Mouse (Mus musculus): ENCODE measurements around the gene Cdkl3. TPM values are rescaled to one million over a fixed set of nuclear protein-coding genes. Genes with fewer than 3 reads are reported as not detected.

The Cdkl3 gene
- polyA plus RNA-seq, 1 experiment from 2014 or later = 6.7 TPM

- H3K4me1 ChIP-seq (ENCODE audit: control insufficient read depth, insufficient read depth, low read length) = peaks cover 29% of the 10 kb centered on the region
- no peak for ATAC-seq (ENCODE audit: insufficient read depth, low FRiP score)
- H3K4me3 ChIP-seq (replicated peaks; ENCODE audit: low read length) = peak overlapping the region; percentile 63
- H3K9me3 ChIP-seq (replicated peaks; ENCODE audit: control insufficient read depth, low read length) = no peaks in the 10 kb centered on the region
- 73% methylated on average over 13 of the region's 13 CpGs for WGBS
- H3K4me2 ChIP-seq (ENCODE audit: low read depth, low read length) = peak overlapping the region; percentile 72
- H3K27me3 ChIP-seq (ENCODE audit: control insufficient read depth, insufficient read depth, low read length) = no peaks in the 10 kb centered on the region
- peak overlapping the region; percentile 82 for H3K9ac ChIP-seq (ENCODE audit: low read length)
- no peaks in the 10 kb centered on the region for H3K36me3 ChIP-seq (ENCODE audit: control insufficient read depth, insufficient read depth, low read length)
- H3K27ac ChIP-seq (ENCODE audit: low read length) = peak overlapping the region; percentile 95
These were observed 1.0 kb upstream of the Cdkl3 start for GRCm38 (mm10) chr11:52002842-52003504.

GRCm38 (mm10) chr11:52003505-52003771 is 583 bp upstream of the Cdkl3 start:
- no peaks in the 10 kb centered on the region for H3K9me3 ChIP-seq (replicated peaks; ENCODE audit: control insufficient read depth, low read length)
- peak overlapping the region; percentile 72 for H3K4me2 ChIP-seq (ENCODE audit: low read depth, low read length)
- H3K4me3 ChIP-seq (replicated peaks; ENCODE audit: low read length) = peak overlapping the region; percentile 63
- H3K27ac ChIP-seq (ENCODE audit: low read length) = peak overlapping the region; percentile 95
- no peaks in the 10 kb centered on the region for H3K27me3 ChIP-seq (ENCODE audit: control insufficient read depth, insufficient read depth, low read length)
- peaks cover 25% of the 10 kb centered on the region for H3K4me1 ChIP-seq (ENCODE audit: control insufficient read depth, insufficient read depth, low read length)
- no peaks in the 10 kb centered on the region for H3K36me3 ChIP-seq (ENCODE audit: control insufficient read depth, insufficient read depth, low read length)
- ATAC-seq (ENCODE audit: insufficient read depth, low FRiP score) = no peak
- peak overlapping the region; percentile 82 for H3K9ac ChIP-seq (ENCODE audit: low read length)
- WGBS = 12% methylated on average over 4 of the region's 4 CpGs

- H3K27ac ChIP-seq (ENCODE audit: low read length) = peak overlapping the region; percentile 18; the same call in 1 of the 2 replicates
- 49% methylated on average over 2 of the region's 2 CpGs for WGBS
- H3K4me3 ChIP-seq (replicated peaks; ENCODE audit: low read length) = no peak overlapping the region
- H3K27me3 ChIP-seq (ENCODE audit: control insufficient read depth, insufficient read depth, low read length) = no peaks in the 10 kb centered on the region
- peak overlapping the region; percentile 3; the same call in 1 of the 2 replicates for H3K4me2 ChIP-seq (ENCODE audit: low read depth, low read length)
- no peaks in the 10 kb centered on the region for H3K36me3 ChIP-seq (ENCODE audit: control insufficient read depth, insufficient read depth, low read length)
- ATAC-seq (ENCODE audit: insufficient read depth, low FRiP score) = no peak
- H3K9ac ChIP-seq (ENCODE audit: low read length) = no peak overlapping the region
- H3K9me3 ChIP-seq (replicated peaks; ENCODE audit: control insufficient read depth, low read length) = no peaks in the 10 kb centered on the region
- peaks cover 20% of the 10 kb centered on the region for H3K4me1 ChIP-seq (ENCODE audit: control insufficient read depth, insufficient read depth, low read length)
These were observed 1.6 kb downstream of the Cdkl3 start for GRCm38 (mm10) chr11:52005586-52005985.

- Histone ChIP-seq H3K9ac (ENCODE audit: low read length) (no peak overlapping the region), H3K27me3 (ENCODE audit: control insufficient read depth, insufficient read depth, low read length) (no peaks in the 10 kb centered on the region), H3K4me1 (ENCODE audit: control insufficient read depth, insufficient read depth, low read length) (0 out of 2 replicates have a peak, but pooled peaks cover 3% of the 10 kb centered on the region), H3K27ac (ENCODE audit: low read length) (no peak overlapping the region), H3K36me3 (ENCODE audit: control insufficient read depth, insufficient read depth, low read length) (no peaks in the 10 kb centered on the region), H3K4me3 (replicated peaks; ENCODE audit: low read length) (no peak overlapping the region), H3K9me3 (replicated peaks; ENCODE audit: control insufficient read depth, low read length) (no peaks in the 10 kb centered on the region), H3K4me2 (ENCODE audit: low read depth, low read length) (no peak overlapping the region)
- ATAC-seq (ENCODE audit: insufficient read depth, low FRiP score) = no peak
- 83% methylated on average over 11 of the region's 11 CpGs for WGBS
These were observed 7.0 kb downstream of the Cdkl3 start for GRCm38 (mm10) chr11:52011011-52011410.

GRCm38 (mm10) chr11:52011541-52011940 is 7.5 kb downstream of the Cdkl3 start:
- Histone ChIP-seq H3K4me2 (ENCODE audit: low read depth, low read length) (no peak overlapping the region), H3K36me3 (ENCODE audit: control insufficient read depth, insufficient read depth, low read length) (no peaks in the 10 kb centered on the region), H3K9ac (ENCODE audit: low read length) (no peak overlapping the region), H3K9me3 (replicated peaks; ENCODE audit: control insufficient read depth, low read length) (no peaks in the 10 kb centered on the region), H3K4me1 (ENCODE audit: control insufficient read depth, insufficient read depth, low read length) (no peaks in the 10 kb centered on the region), H3K27me3 (ENCODE audit: control insufficient read depth, insufficient read depth, low read length) (no peaks in the 10 kb centered on the region), H3K27ac (ENCODE audit: low read length) (no peak overlapping the region), H3K4me3 (replicated peaks; ENCODE audit: low read length) (no peak overlapping the region)
- ATAC-seq (ENCODE audit: insufficient read depth, low FRiP score) = no peak
- 77% methylated on average over 5 of the region's 5 CpGs for WGBS

- ATAC-seq (ENCODE audit: insufficient read depth, low FRiP score) = no peak
- H3K4me2 ChIP-seq (ENCODE audit: low read depth, low read length) = no peak overlapping the region
- H3K36me3 ChIP-seq (ENCODE audit: control insufficient read depth, insufficient read depth, low read length) = no peaks in the 10 kb centered on the region
- no peaks in the 10 kb centered on the region for H3K4me1 ChIP-seq (ENCODE audit: control insufficient read depth, insufficient read depth, low read length)
- H3K9ac ChIP-seq (ENCODE audit: low read length) = no peak overlapping the region
- no peaks in the 10 kb centered on the region for H3K9me3 ChIP-seq (replicated peaks; ENCODE audit: control insufficient read depth, low read length)
- no peak overlapping the region for H3K27ac ChIP-seq (ENCODE audit: low read length)
- no peaks in the 10 kb centered on the region for H3K27me3 ChIP-seq (ENCODE audit: control insufficient read depth, insufficient read depth, low read length)
- no peak overlapping the region for H3K4me3 ChIP-seq (replicated peaks; ENCODE audit: low read length)
- WGBS = 69% methylated on average over 9 of the region's 9 CpGs
These were observed 14.2 kb downstream of the Cdkl3 start for GRCm38 (mm10) chr11:52018217-52018616.

GRCm38 (mm10) chr11:52032356-52032755 is 28.3 kb downstream of the Cdkl3 start:
- Histone ChIP-seq H3K4me3 (replicated peaks; ENCODE audit: low read length) (no peak overlapping the region), H3K27me3 (ENCODE audit: control insufficient read depth, insufficient read depth, low read length) (no peaks in the 10 kb centered on the region), H3K4me2 (ENCODE audit: low read depth, low read length) (no peak overlapping the region), H3K36me3 (ENCODE audit: control insufficient read depth, insufficient read depth, low read length) (no peaks in the 10 kb centered on the region), H3K4me1 (ENCODE audit: control insufficient read depth, insufficient read depth, low read length) (no peaks in the 10 kb centered on the region), H3K27ac (ENCODE audit: low read length) (no peak overlapping the region), H3K9me3 (replicated peaks; ENCODE audit: control insufficient read depth, low read length) (no peaks in the 10 kb centered on the region), H3K9ac (ENCODE audit: low read length) (no peak overlapping the region)
- WGBS = 61% methylated on average over 8 of the region's 8 CpGs
- no peak for ATAC-seq (ENCODE audit: insufficient read depth, low FRiP score)

GRCm38 (mm10) chr11:52033953-52034352 is 29.9 kb downstream of the Cdkl3 start:
- 86% methylated on average over 1 of the region's 1 CpGs for WGBS
- no peaks in the 10 kb centered on the region for H3K9me3 ChIP-seq (replicated peaks; ENCODE audit: control insufficient read depth, low read length)
- no peak overlapping the region for H3K27ac ChIP-seq (ENCODE audit: low read length)
- no peak overlapping the region for H3K4me3 ChIP-seq (replicated peaks; ENCODE audit: low read length)
- no peaks in the 10 kb centered on the region for H3K4me1 ChIP-seq (ENCODE audit: control insufficient read depth, insufficient read depth, low read length)
- no peaks in the 10 kb centered on the region for H3K36me3 ChIP-seq (ENCODE audit: control insufficient read depth, insufficient read depth, low read length)
- no peak overlapping the region for H3K9ac ChIP-seq (ENCODE audit: low read length)
- no peak overlapping the region for H3K4me2 ChIP-seq (ENCODE audit: low read depth, low read length)
- H3K27me3 ChIP-seq (ENCODE audit: control insufficient read depth, insufficient read depth, low read length) = no peaks in the 10 kb centered on the region
- no peak for ATAC-seq (ENCODE audit: insufficient read depth, low FRiP score)

- Histone ChIP-seq H3K9me3 (replicated peaks; ENCODE audit: control insufficient read depth, low read length) (no peaks in the 10 kb centered on the region), H3K4me1 (ENCODE audit: control insufficient read depth, insufficient read depth, low read length) (no peaks in the 10 kb centered on the region), H3K4me2 (ENCODE audit: low read depth, low read length) (no peak overlapping the region), H3K36me3 (ENCODE audit: control insufficient read depth, insufficient read depth, low read length) (no peaks in the 10 kb centered on the region), H3K9ac (ENCODE audit: low read length) (no peak overlapping the region), H3K27me3 (ENCODE audit: control insufficient read depth, insufficient read depth, low read length) (no peaks in the 10 kb centered on the region), H3K27ac (ENCODE audit: low read length) (no peak overlapping the region), H3K4me3 (replicated peaks; ENCODE audit: low read length) (no peak overlapping the region)
- no peak for ATAC-seq (ENCODE audit: insufficient read depth, low FRiP score)
- 63% methylated on average over 3 of the region's 3 CpGs for WGBS
These were observed 31.9 kb downstream of the Cdkl3 start for GRCm38 (mm10) chr11:52035905-52036304.

Data from stomach, embryonic 16.5 days (tissue).